Mouse (Mus musculus): ENCODE results near the gene Igsf6. TPM values are rescaled to one million over a fixed set of nuclear protein-coding genes. Genes with fewer than 3 reads are reported as not detected.
"Not testable (repeated sequence)": the region's sequence is repeated elsewhere in the genome, so short reads cannot be mapped to it uniquely, and the experiment has no call there.

Gene Igsf6
- polyA plus RNA-seq, 1 experiment from 2014 or later = 0.96 TPM

- H3K27ac ChIP-seq (ENCODE audit: low read depth, low read length) = no peak overlapping the region
- WGBS = 97% methylated on average over 3 of the region's 3 CpGs
- no peak overlapping the region for H3K4me2 ChIP-seq
- H3K27me3 ChIP-seq (ENCODE audit: control insufficient read depth, insufficient read depth, low read length) = no peaks in the 10 kb centered on the region
- ATAC-seq (ENCODE audit: low FRiP score) = no peak
- no peaks in the 10 kb centered on the region for H3K9me3 ChIP-seq (ENCODE audit: control insufficient read depth, low read length)
- no peaks in the 10 kb centered on the region for H3K4me1 ChIP-seq (ENCODE audit: control insufficient read depth, insufficient read depth, low read length)
- DNase-seq (ENCODE audit: low spot score, missing footprints) = no peak
- H3K36me3 ChIP-seq (ENCODE audit: control insufficient read depth, insufficient read depth, low read length) = no peaks in the 10 kb centered on the region
- H3K4me3 ChIP-seq (ENCODE audit: low read depth, low read length) = no peak overlapping the region
- H3K9ac ChIP-seq (ENCODE audit: low read length) = no peak overlapping the region
Observed at GRCm38 (mm10) chr7:121043004-121043403, 31.4 kb downstream of the Igsf6 start.

GRCm38 (mm10) chr7:121041989-121042388 lies 32.4 kb downstream of the Igsf6 start:
- Histone ChIP-seq H3K4me1 (ENCODE audit: control insufficient read depth, insufficient read depth, low read length) (peaks cover 4% of the 10 kb centered on the region; the same call in 1 of the 2 replicates), H3K36me3 (ENCODE audit: control insufficient read depth, insufficient read depth, low read length) (no peaks in the 10 kb centered on the region), H3K27ac (ENCODE audit: low read depth, low read length) (no peak overlapping the region), H3K27me3 (ENCODE audit: control insufficient read depth, insufficient read depth, low read length) (no peaks in the 10 kb centered on the region), H3K4me3 (ENCODE audit: low read depth, low read length) (no peak overlapping the region), H3K9me3 (ENCODE audit: control insufficient read depth, low read length) (no peaks in the 10 kb centered on the region), H3K9ac (ENCODE audit: low read length) (no peak overlapping the region), H3K4me2 (no peak overlapping the region)
- ATAC-seq (ENCODE audit: low FRiP score) = no peak
- no peak for DNase-seq (ENCODE audit: low spot score, missing footprints)
- 70% methylated on average over 1 of the region's 1 CpGs for WGBS

- H3K36me3 ChIP-seq (ENCODE audit: control insufficient read depth, insufficient read depth, low read length) = no peaks in the 10 kb centered on the region
- H3K9ac ChIP-seq (ENCODE audit: low read length) = no peak overlapping the region
- H3K9me3 ChIP-seq (ENCODE audit: control insufficient read depth, low read length) = no peaks in the 10 kb centered on the region
- no peak overlapping the region for H3K4me2 ChIP-seq
- H3K4me1 ChIP-seq (ENCODE audit: control insufficient read depth, insufficient read depth, low read length) = peaks cover 13% of the 10 kb centered on the region
- DNase-seq (ENCODE audit: low spot score, missing footprints) (no peak), ATAC-seq (ENCODE audit: low FRiP score) (no peak)
- no peak overlapping the region for H3K4me3 ChIP-seq (ENCODE audit: low read depth, low read length)
- 94% methylated on average over 4 of the region's 4 CpGs for WGBS
- H3K27ac ChIP-seq (ENCODE audit: low read depth, low read length) = no peak overlapping the region
- H3K27me3 ChIP-seq (ENCODE audit: control insufficient read depth, insufficient read depth, low read length) = no peaks in the 10 kb centered on the region
Observed at GRCm38 (mm10) chr7:121040595-121040994, 33.8 kb downstream of the Igsf6 start.

- peak overlapping the region; percentile 96 for H3K27ac ChIP-seq (ENCODE audit: low read depth, low read length)
- peak overlapping the region; percentile 68 for H3K4me2 ChIP-seq
- DNase-seq (ENCODE audit: low spot score, missing footprints) (peak; percentile 95), ATAC-seq (ENCODE audit: low FRiP score) (peak; percentile 43)
- H3K9ac ChIP-seq (ENCODE audit: low read length) = peak overlapping the region; percentile 99
- no peaks in the 10 kb centered on the region for H3K36me3 ChIP-seq (ENCODE audit: control insufficient read depth, insufficient read depth, low read length)
- H3K4me1 ChIP-seq (ENCODE audit: control insufficient read depth, insufficient read depth, low read length) = peaks cover 13% of the 10 kb centered on the region
- no peaks in the 10 kb centered on the region for H3K27me3 ChIP-seq (ENCODE audit: control insufficient read depth, insufficient read depth, low read length)
- WGBS = under 1% methylated on average over 24 of the region's 24 CpGs
- H3K9me3 ChIP-seq (ENCODE audit: control insufficient read depth, low read length) = no peaks in the 10 kb centered on the region
- H3K4me3 ChIP-seq (ENCODE audit: low read depth, low read length) = peak overlapping the region; percentile 88
Observed at GRCm38 (mm10) chr7:121035161-121035721, 39.1 kb downstream of the Igsf6 start.

GRCm38 (mm10) chr7:121034701-121035141 lies 39.7 kb downstream of the Igsf6 start:
- no peaks in the 10 kb centered on the region for H3K27me3 ChIP-seq (ENCODE audit: control insufficient read depth, insufficient read depth, low read length)
- under 1% methylated on average over 21 of the region's 63 CpGs for WGBS
- H3K9me3 ChIP-seq (ENCODE audit: control insufficient read depth, low read length) = no peaks in the 10 kb centered on the region
- peak overlapping the region; percentile 96 for H3K27ac ChIP-seq (ENCODE audit: low read depth, low read length)
- peaks cover 13% of the 10 kb centered on the region for H3K4me1 ChIP-seq (ENCODE audit: control insufficient read depth, insufficient read depth, low read length)
- DNase-seq (ENCODE audit: low spot score, missing footprints) = no peak
- H3K4me3 ChIP-seq (ENCODE audit: low read depth, low read length) = peak overlapping the region; percentile 88
- H3K9ac ChIP-seq (ENCODE audit: low read length) = peak overlapping the region; percentile 99
- ATAC-seq (ENCODE audit: low FRiP score) = peak; percentile 85
- peak overlapping the region; percentile 68 for H3K4me2 ChIP-seq
- no peaks in the 10 kb centered on the region for H3K36me3 ChIP-seq (ENCODE audit: control insufficient read depth, insufficient read depth, low read length)

GRCm38 (mm10) chr7:121033856-121034652 lies 40.3 kb downstream of the Igsf6 start, which contains the start of gene Mettl9:
Gene Mettl9 (plus strand): TSS chr7:121034445.
- H3K4me1 ChIP-seq (ENCODE audit: control insufficient read depth, insufficient read depth, low read length) = peaks cover 13% of the 10 kb centered on the region
- no peaks in the 10 kb centered on the region for H3K9me3 ChIP-seq (ENCODE audit: control insufficient read depth, low read length)
- H3K9ac ChIP-seq (ENCODE audit: low read length) = peak within 1 kb of the TSS; percentile 99
- no peaks in the 10 kb centered on the region for H3K36me3 ChIP-seq (ENCODE audit: control insufficient read depth, insufficient read depth, low read length)
- 4% methylated on average over 33 of the region's 43 CpGs for WGBS
- H3K27me3 ChIP-seq (ENCODE audit: control insufficient read depth, insufficient read depth, low read length) = no peaks in the 10 kb centered on the region
- ATAC-seq (ENCODE audit: low FRiP score) (peak; percentile 96), DNase-seq (ENCODE audit: low spot score, missing footprints) (peak; percentile 100)
- H3K4me2 ChIP-seq = peak within 1 kb of the TSS; percentile 68
- peak within 1 kb of the TSS; percentile 88 for H3K4me3 ChIP-seq (ENCODE audit: low read depth, low read length)
- peak within 1 kb of the TSS; percentile 96 for H3K27ac ChIP-seq (ENCODE audit: low read depth, low read length)

- not testable (repeated sequence) for H3K4me1 ChIP-seq (ENCODE audit: control insufficient read depth, insufficient read depth, low read length); ATAC-seq (ENCODE audit: low FRiP score); H3K27ac ChIP-seq (ENCODE audit: low read depth, low read length); H3K9ac ChIP-seq (ENCODE audit: low read length); H3K4me2 ChIP-seq; H3K4me3 ChIP-seq (ENCODE audit: low read depth, low read length); DNase-seq (ENCODE audit: low spot score, missing footprints); H3K27me3 ChIP-seq (ENCODE audit: control insufficient read depth, insufficient read depth, low read length); H3K36me3 ChIP-seq (ENCODE audit: control insufficient read depth, insufficient read depth, low read length); H3K9me3 ChIP-seq (ENCODE audit: control insufficient read depth, low read length)
Observed at GRCm38 (mm10) chr7:121029947-121030346, 44.4 kb downstream of the Igsf6 start.

GRCm38 (mm10) chr7:121026300-121026699 lies 48.1 kb downstream of the Igsf6 start:
- Histone ChIP-seq H3K9ac (ENCODE audit: low read length) (no peak overlapping the region), H3K36me3 (ENCODE audit: control insufficient read depth, insufficient read depth, low read length) (no peaks in the 10 kb centered on the region), H3K27me3 (ENCODE audit: control insufficient read depth, insufficient read depth, low read length) (no peaks in the 10 kb centered on the region; the same call in 1 of the 2 replicates), H3K9me3 (ENCODE audit: control insufficient read depth, low read length) (no peaks in the 10 kb centered on the region), H3K4me2 (no peak overlapping the region), H3K4me3 (ENCODE audit: low read depth, low read length) (no peak overlapping the region), H3K27ac (ENCODE audit: low read depth, low read length) (no peak overlapping the region), H3K4me1 (ENCODE audit: control insufficient read depth, insufficient read depth, low read length) (no peaks in the 10 kb centered on the region)
- no peak for DNase-seq (ENCODE audit: low spot score, missing footprints)
- ATAC-seq (ENCODE audit: low FRiP score) = no peak
- WGBS = 69% methylated on average over 3 of the region's 3 CpGs
